7 mouse cellular contexts compared by ENCODE assay signal in the genomic region with DNA sequence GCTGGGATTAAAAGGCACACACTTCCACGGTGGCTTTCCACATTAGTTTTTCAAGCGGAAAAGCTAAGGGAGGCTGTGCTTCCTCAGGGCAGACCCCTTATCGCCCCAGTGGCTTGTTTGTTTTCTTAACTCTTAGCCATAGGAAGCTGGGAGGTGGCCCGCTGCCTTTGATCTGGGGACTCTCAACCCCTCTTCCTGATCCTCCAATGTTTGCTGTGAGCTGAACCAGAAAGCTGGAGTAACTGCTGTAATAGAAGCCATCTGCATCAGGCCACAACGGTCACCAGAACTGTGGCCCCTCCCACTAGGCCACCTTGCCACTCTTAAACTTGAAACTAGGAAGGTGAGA. TPM values are rescaled to one million over a fixed set of nuclear protein-coding genes. Genes with fewer than 3 reads are reported as not detected.
DNase-seq lines count a peak whose midpoint lies in the region; ATAC-seq and TF ChIP-seq lines count a peak whose summit lies in the region.

Gene Grb7 (plus strand): TSS at position 182 of the 349 bp plus-strand sequence.

- TF ChIP-seq CTCF in layer of hippocampus, adult 2 months (conservative IDR thresholded peaks at IDR 0.05), result no peak
- no peak for TF ChIP-seq CTCF in hindbrain, postnatal 0 days (IDR thresholded peaks at IDR 0.05; ENCODE audit: low read depth)

- no peak for ATAC-seq in forebrain, embryonic 11.5 days (replicated peaks; ENCODE audit: low FRiP score)
- ATAC-seq in hindbrain, postnatal 0 days, result no peak
- no peak for ATAC-seq in midbrain, embryonic 15.5 days (replicated peaks)

- H3K4me2 ChIP-seq in forebrain, embryonic 11.5 days (ENCODE audit: low read depth, low read length, severe bottlenecking), result 0 out of 2 replicates have a peak within 1 kb of the TSS, but pooled peaks have one; percentile 5
- H3K4me2 ChIP-seq in hindbrain, postnatal 0 days (ENCODE audit: low read depth, low read length), result peak within 1 kb of the TSS; percentile 37
- peak within 1 kb of the TSS; percentile 21 for H3K4me2 ChIP-seq in midbrain, embryonic 15.5 days

- no peaks in the 10 kb centered on the region for H3K36me3 ChIP-seq in forebrain, embryonic 11.5 days (ENCODE audit: control insufficient read depth, insufficient read depth, low read length)
- no peaks in the 10 kb centered on the region for H3K36me3 ChIP-seq in hindbrain, postnatal 0 days (ENCODE audit: insufficient read depth, low read length)
- H3K36me3 ChIP-seq in midbrain, embryonic 15.5 days (replicated peaks), result no peaks in the 10 kb centered on the region

- peak within 1 kb of the TSS; percentile 55; the same call in 1 of the 2 replicates for H3K27ac ChIP-seq in layer of hippocampus, adult 2 months
- H3K27ac ChIP-seq in forebrain, embryonic 11.5 days (ENCODE audit: low read depth, low read length), result no peak within 1 kb of the TSS
- H3K27ac ChIP-seq in hindbrain, postnatal 0 days, result no peak within 1 kb of the TSS; the same call in 1 of the 2 replicates
- no peak within 1 kb of the TSS for H3K27ac ChIP-seq in midbrain, embryonic 15.5 days

- H3K4me1 ChIP-seq in forebrain, embryonic 11.5 days (replicated peaks; ENCODE audit: control insufficient read depth, insufficient read depth, low read length), result no peaks in the 10 kb centered on the region; the same call in 1 of the 2 replicates
- no peaks in the 10 kb centered on the region for H3K4me1 ChIP-seq in hindbrain, postnatal 0 days (ENCODE audit: insufficient read depth, low read length)
- H3K4me1 ChIP-seq in midbrain, embryonic 15.5 days, result peaks cover 8% of the 10 kb centered on the region

- WGBS in forebrain, embryonic 11.5 days, result 10% methylated on average over 5 of the region's 5 CpGs
- 20% methylated on average over 5 of the region's 5 CpGs for WGBS in hindbrain, postnatal 0 days
- WGBS in midbrain, embryonic 15.5 days, result 8% methylated on average over 5 of the region's 5 CpGs

- H3K27me3 ChIP-seq in forebrain, embryonic 11.5 days (ENCODE audit: control insufficient read depth, insufficient read depth, low read length), result peaks cover 18% of the 10 kb centered on the region
- peaks cover 16% of the 10 kb centered on the region; the same call in 1 of the 2 replicates for H3K27me3 ChIP-seq in hindbrain, postnatal 0 days (ENCODE audit: insufficient read depth, low read length)
- peaks cover 27% of the 10 kb centered on the region for H3K27me3 ChIP-seq in midbrain, embryonic 15.5 days (replicated peaks)

- no peak for DNase-seq in layer of hippocampus, adult 2 months (ENCODE audit: low spot score in 2 of 2)
- no peak for DNase-seq in layer of hippocampus, adult 9-11 months
- no peak for DNase-seq in forebrain, embryonic 11.5 days (ENCODE audit: low spot score)
- DNase-seq in hindbrain, postnatal 0 days (ENCODE audit: low spot score), result no peak
- DNase-seq in adipocyte (ENCODE audit: low spot score), result no peak
- DNase-seq in ovary, postnatal 14 days (ENCODE audit: low spot score), result no peak

- peak within 1 kb of the TSS; percentile 30; the same call in 1 of the 2 replicates for H3K4me3 ChIP-seq in layer of hippocampus, adult 2 months
- no peak within 1 kb of the TSS for H3K4me3 ChIP-seq in forebrain, embryonic 11.5 days (ENCODE audit: low read depth, low read length)
- peak within 1 kb of the TSS; percentile 29 for H3K4me3 ChIP-seq in hindbrain, postnatal 0 days (ENCODE audit: low read length)
- no peak within 1 kb of the TSS for H3K4me3 ChIP-seq in midbrain, embryonic 15.5 days

- no peak within 1 kb of the TSS for H3K9ac ChIP-seq in forebrain, embryonic 11.5 days (ENCODE audit: low read length)
- 0 out of 2 replicates have a peak within 1 kb of the TSS, but pooled peaks have one; percentile 5 for H3K9ac ChIP-seq in hindbrain, postnatal 0 days (replicated peaks; ENCODE audit: low read length)
- peak within 1 kb of the TSS; percentile 14; the same call in 1 of the 2 replicates for H3K9ac ChIP-seq in midbrain, embryonic 15.5 days

- no peaks in the 10 kb centered on the region for H3K9me3 ChIP-seq in forebrain, embryonic 11.5 days (ENCODE audit: control insufficient read depth, low read length)
- H3K9me3 ChIP-seq in hindbrain, postnatal 0 days (ENCODE audit: low read length), result no peaks in the 10 kb centered on the region
- H3K9me3 ChIP-seq in midbrain, embryonic 15.5 days, result no peaks in the 10 kb centered on the region

RNA-seq across cellular contexts. Expression of gene Grb7, which starts in this region (rescaled TPM):
- total RNA-seq in layer of hippocampus, adult 2 months (2021), result 1 to 10 TPM; 1.5 to 1.6 TPM
- polyA plus RNA-seq in forebrain, embryonic 11.5 days (2014; fragmentation: Nextera tagmentation; extraction: Ambion mirVana), result 1.8 and 1.9 TPM in 2 replicates
- total RNA-seq in hindbrain, postnatal 0 days (2014; rRNA removed), result 1.5 and 2.7 TPM in 2 replicates
- polyA plus RNA-seq in hindbrain, postnatal 0 days (2015; fragmentation: Nextera tagmentation; extraction: Ambion mirVana), result 1.7 and 2.0 TPM in 2 replicates
- polyA plus RNA-seq in midbrain, embryonic 15.5 days (2015; fragmentation: Nextera tagmentation; extraction: Ambion mirVana), result 0.80 and 1.1 TPM in 2 replicates

Comparison
In these comparisons a context has a peak if more than half of its experiments do, and no peak if none do; other contexts are left out.
1. H3K4me3 ChIP-seq: peak in layer of hippocampus, adult 2 months (single experiment) and hindbrain, postnatal 0 days (single experiment); none in forebrain, embryonic 11.5 days (single experiment) and midbrain, embryonic 15.5 days (single experiment).
2. Peak in every context shown above with its lines, with median percentiles within 50 percentile points of each other: H3K4me2 ChIP-seq.